Mouse (Mus musculus) ES-E14 (cell line): Measurements from ENCODE around the gene Morn5. TPM values are rescaled to one million over a fixed set of nuclear protein-coding genes. Genes with fewer than 3 reads are reported as not detected.
A peak's percentile ranks its signal among the peaks of the same experiment; 100 is the strongest.

ENCODE experiments used
- DNase-seq: peaks from one replicate; pipeline ENCODE4 v3.0.0-alpha.2; 2013; ENCODE audit warnings: low read depth, low spot score
- H3K27ac ChIP-seq: 2 replicates; pipeline ENCODE4 v1.5.1; 2012; ENCODE audit warnings: low read depth, mild to moderate bottlenecking, low read length, moderate library complexity, mixed read lengths; ENCODE audit not compliant: poor library complexity, insufficient read depth, severe bottlenecking
- H3K36me3 ChIP-seq: 2 replicates; pipeline ENCODE4 v1.6.1; 2012; ENCODE audit warnings: mild to moderate bottlenecking, low read length, moderate library complexity, mixed read lengths; ENCODE audit not compliant: control insufficient read depth, poor library complexity, insufficient read depth, severe bottlenecking
- H3K4me1 ChIP-seq, 2 experiments: fragments of 150-350 bp in 1 of 2; sonication (generic) in 1 of 2; 2 replicates each; pipeline ENCODE4 v1.6.1; 2012; ENCODE audit warnings: low read length in 2 of 2, mild to moderate bottlenecking in 1 of 2, mixed read lengths in 1 of 2; ENCODE audit not compliant: control insufficient read depth in 2 of 2, insufficient read depth in 2 of 2, poor library complexity in 1 of 2
- H3K4me3 ChIP-seq, 2 experiments: fragments of 150-350 bp in 1 of 2; sonication (generic) in 1 of 2; 2 replicates each; pipeline ENCODE4 v1.5.1; 2012; ENCODE audit warnings: low read length in 2 of 2, low read depth in 1 of 2, mild to moderate bottlenecking in 1 of 2, mixed read lengths in 1 of 2; ENCODE audit not compliant: insufficient read depth in 1 of 2, poor library complexity in 1 of 2, severe bottlenecking in 1 of 2
- H3K9ac ChIP-seq: 2 replicates; pipeline ENCODE4 v1.6.1; 2012; ENCODE audit warnings: low read depth, mild to moderate bottlenecking, low read length, mixed read lengths; ENCODE audit not compliant: poor library complexity, insufficient read depth, severe bottlenecking
- H3K9me3 ChIP-seq: fragments of 150-350 bp; sonication (generic); 2 replicates; pipeline ENCODE4 v1.6.1; 2012; ENCODE audit warnings: low read depth, mild to moderate bottlenecking, low read length; ENCODE audit not compliant: control insufficient read depth, insufficient read depth
- CHD2 ChIP-seq: IDR thresholded peaks from 2 replicates; pipeline ENCODE4 v1.6.1; 2014; ENCODE audit warnings: mild to moderate bottlenecking, low read depth, low read length, inconsistent platforms
- HCFC1 ChIP-seq: IDR thresholded peaks from 2 replicates; pipeline ENCODE4 v1.6.1; 2012; ENCODE audit warnings: low read length, inconsistent platforms, borderline replicate concordance; ENCODE audit not compliant: insufficient read depth
- MAFK ChIP-seq: IDR thresholded peaks from 2 replicates; pipeline ENCODE4 v1.6.1; 2014; ENCODE audit warnings: mild to moderate bottlenecking, low read depth, low read length, inconsistent platforms; ENCODE audit not compliant: insufficient read depth
- ZC3H11A ChIP-seq: IDR thresholded peaks from 2 replicates; pipeline ENCODE4 v1.6.1; 2012; ENCODE audit warnings: low read depth, mild to moderate bottlenecking, inconsistent platforms, low read length, borderline replicate concordance
- ZNF384 ChIP-seq: IDR thresholded peaks from 2 replicates; pipeline ENCODE4 v1.6.1; 2012; ENCODE audit warnings: low read depth, low read length, inconsistent platforms
- in situ Hi-C, 2 experiments: fragments of 600-800 bp; cut with MboI; formaldehyde crosslinking; loops; one replicate each; pipeline ENCODE4 v1.15.1; 2025; ENCODE audit warnings: low sequenced_read_pairs in 2 of 2, inconsistent platforms in 1 of 2; ENCODE audit not compliant: unreplicated experiment in 2 of 2
- total RNA-seq: library from RNA; depleted of rRNA; stranded (reverse); fragments of 300-350 nt; gene quantifications from 2 replicates; pipeline ENCODE4 v1.2.3, GENCODE M21; 2012

Gene Morn5
- total RNA-seq, 1 experiment: not detected

DNA sequence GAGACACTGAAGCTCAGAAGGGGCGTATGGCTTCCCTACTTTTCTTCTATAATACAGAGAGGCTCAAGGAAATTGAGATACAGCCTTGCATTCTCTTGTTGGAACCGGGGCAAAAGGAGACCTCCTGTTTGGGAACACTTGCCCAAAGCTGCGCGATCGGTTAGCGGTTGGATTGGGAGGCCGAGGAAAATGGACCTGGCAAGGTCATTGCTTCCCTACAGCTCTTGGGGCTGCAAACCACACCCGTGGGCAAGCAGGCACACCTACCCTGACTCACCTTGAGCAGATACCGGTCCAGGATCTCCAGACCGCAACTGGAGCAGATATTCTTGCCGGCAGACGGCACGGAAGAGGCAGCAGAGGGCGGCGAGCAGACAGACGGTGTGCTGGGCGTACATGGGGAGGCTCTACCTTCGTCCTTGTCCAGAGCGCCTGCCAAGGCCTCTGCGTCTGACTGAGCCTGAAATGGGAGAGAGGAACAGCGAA, 53.9 kb downstream of the Morn5 start:
- Histone ChIP-seq H3K9ac (no peak overlapping the region), H3K27ac (no peak overlapping the region), H3K9me3 (no peaks in the 10 kb centered on the region), H3K4me3 (peak overlapping the region in 1 of 2 experiments; percentile 2; a peak in 2 of 4 replicates), H3K36me3 (no peaks in the 10 kb centered on the region), H3K4me1 (peaks cover 0 to 6% of the 10 kb centered on the region in 2 experiments; a peak in 1 of 4 replicates)
- DNase-seq: no peak
- in situ Hi-C loops: no loop called here
- TF ChIP-seq ZC3H11A (no peak), MAFK (no peak), CHD2 (no peak), HCFC1 (no peak), ZNF384 (no peak)

DNA sequence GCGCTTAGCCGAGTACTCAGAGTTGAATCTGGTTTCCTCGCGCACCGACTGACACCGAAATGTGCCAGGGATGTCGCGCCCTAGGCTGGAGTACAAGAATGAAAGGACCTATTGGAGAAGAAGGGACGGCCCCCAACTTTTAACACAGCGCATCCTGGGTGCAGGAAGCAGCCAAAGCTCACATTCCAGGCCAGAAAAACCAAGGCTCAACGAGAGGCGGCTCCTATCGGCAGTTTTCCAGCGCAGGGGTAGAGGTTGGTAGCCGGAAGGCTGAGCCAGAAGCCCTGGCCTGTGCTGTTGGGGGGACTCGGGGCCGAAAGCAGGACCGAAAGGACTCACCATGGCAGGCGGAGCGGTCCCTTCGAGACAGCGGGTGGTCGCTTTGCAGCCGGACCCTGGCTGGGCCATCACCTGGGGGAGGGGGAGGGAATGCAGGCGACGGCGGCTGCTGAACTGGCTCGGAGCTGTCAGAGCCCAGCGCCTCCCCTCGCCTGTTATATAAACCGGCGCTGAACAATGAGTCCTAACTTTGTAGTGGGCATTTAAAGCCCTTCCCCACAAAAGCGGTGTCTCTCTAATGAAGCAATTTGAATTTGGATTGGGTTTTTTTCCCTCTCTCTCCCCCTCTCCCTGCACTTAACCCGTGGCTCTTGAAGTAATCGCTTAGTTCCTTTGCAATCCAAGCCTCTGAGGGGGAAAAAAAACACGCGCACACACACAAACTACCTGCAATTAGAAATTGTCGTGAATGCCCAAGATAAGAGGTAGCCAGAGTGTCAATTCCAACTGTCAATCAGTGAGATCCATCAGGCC, 54.5 kb downstream of the Morn5 start:
- no peak for DNase-seq
- Histone ChIP-seq H3K9me3 (no peaks in the 10 kb centered on the region), H3K27ac (no peak overlapping the region), H3K9ac (no peak overlapping the region), H3K36me3 (no peaks in the 10 kb centered on the region), H3K4me3 (peak overlapping the region; percentile 21 to 31; a peak in 2 of 4 replicates), H3K4me1 (peaks cover 0 to 6% of the 10 kb centered on the region in 2 experiments; a peak in 1 of 4 replicates)
- in situ Hi-C loops: no loop called here
- TF ChIP-seq CHD2: no peak
- no peak for TF ChIP-seq HCFC1
- no peak for TF ChIP-seq ZNF384
- no peak for TF ChIP-seq ZC3H11A
- no peak for TF ChIP-seq MAFK

DNA sequence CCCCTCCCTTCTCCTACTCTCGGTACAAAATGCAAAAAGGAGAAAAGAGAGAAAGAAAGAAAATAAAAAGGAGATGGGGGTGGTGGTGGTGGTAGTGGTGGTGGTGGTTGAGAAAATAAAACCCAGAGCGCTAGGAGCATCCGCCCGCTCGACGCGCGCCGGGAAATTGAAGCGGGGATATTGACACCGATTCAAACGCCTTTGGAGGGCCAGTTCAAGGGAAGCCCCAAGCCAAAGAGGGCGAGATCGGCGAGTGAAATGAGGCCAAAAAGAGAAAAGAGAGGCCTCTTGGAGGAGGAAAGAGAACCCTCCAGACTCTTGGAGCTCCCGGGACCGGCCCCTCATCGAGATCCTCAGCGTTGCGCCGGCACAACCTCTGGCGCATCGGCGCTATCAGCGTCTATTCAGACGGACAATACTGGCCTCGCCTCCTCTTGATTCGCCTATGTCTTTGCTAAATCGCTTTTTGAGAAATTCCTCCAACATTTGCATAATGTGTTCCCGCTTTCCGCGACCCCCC, 55.2 kb downstream of the Morn5 start:
- Histone ChIP-seq H3K4me1 (peaks cover 0 to 6% of the 10 kb centered on the region in 2 experiments; a peak in 1 of 4 replicates), H3K27ac (no peak overlapping the region)
- DNase-seq: no peak

DNA sequence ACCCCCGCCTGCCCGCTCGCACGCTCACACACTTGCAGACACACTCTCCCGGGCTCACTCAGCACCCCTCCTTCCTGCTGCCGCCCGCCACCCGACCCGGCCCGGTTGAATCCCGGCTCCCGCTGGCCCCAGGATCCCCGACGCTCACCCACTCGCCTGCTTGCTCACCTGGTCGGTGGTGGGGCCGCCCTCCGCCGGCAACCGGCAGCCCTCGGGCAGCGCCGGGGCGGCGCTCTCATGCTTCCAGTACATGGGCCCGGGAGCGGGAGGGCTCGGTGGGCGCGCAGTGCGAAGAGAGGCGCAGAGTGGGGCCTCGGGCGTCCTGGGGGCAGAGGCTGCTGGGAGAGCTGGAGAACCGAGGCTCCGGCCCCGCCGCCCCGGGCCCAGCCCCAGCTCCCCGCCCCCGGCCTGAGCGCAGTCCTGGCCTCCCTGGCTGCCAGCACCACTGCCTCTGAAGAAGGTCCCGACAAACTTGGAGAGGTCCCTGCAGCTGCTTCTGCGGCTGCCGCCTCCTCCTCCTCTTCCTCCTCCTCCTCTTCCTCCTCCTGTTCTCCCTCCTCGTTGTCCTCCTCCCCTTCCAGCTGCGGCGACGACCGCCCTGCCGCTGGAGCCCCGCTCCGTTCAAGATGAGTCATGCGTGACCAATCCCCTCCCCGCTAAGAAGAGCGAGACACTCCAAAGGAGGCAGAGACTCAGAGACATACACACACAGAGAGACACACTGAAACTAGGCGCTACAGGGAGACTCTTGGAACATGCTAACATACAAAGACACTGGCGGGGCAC, 55.9 kb downstream of the Morn5 start, which contains the start of gene Lhx6:
Gene Lhx6, minus strand, starts transcription at position 453 of the 786 bp plus-strand sequence.
- no peaks in the 10 kb centered on the region for H3K9me3 ChIP-seq
- H3K27ac ChIP-seq: no peak within 1 kb of the TSS
- H3K9ac ChIP-seq: peak within 1 kb of the TSS; percentile 20; the same call in 1 of the 2 replicates
- peaks cover 0 to 6% of the 10 kb centered on the region in 2 experiments; a peak in 1 of 4 replicates for H3K4me1 ChIP-seq
- in situ Hi-C loops: no loop called here
- H3K36me3 ChIP-seq: no peaks in the 10 kb centered on the region
- H3K4me3 ChIP-seq: peak within 1 kb of the TSS; percentile 51 to 56
- DNase-seq: no peak
- TF ChIP-seq HCFC1: no peak
- no peak for TF ChIP-seq ZC3H11A
- no peak for TF ChIP-seq ZNF384
- TF ChIP-seq MAFK: no peak
- no peak for TF ChIP-seq CHD2

More for the DNA sequence above, 55.2 kb downstream of the Morn5 start:
- Histone ChIP-seq H3K9ac (0 out of 2 replicates have a peak overlapping the region, but pooled peaks have one; percentile 20), H3K4me3 (peak overlapping the region; percentile 51 to 56), H3K36me3 (no peaks in the 10 kb centered on the region), H3K9me3 (no peaks in the 10 kb centered on the region)
- in situ Hi-C loops: no loop called here
- TF ChIP-seq MAFK (no peak), ZNF384 (no peak), HCFC1 (no peak), ZC3H11A (no peak), CHD2 (no peak)
